Mouse (Mus musculus): Measurements from ENCODE around the gene Rpsa. TPM values are rescaled to one million over a fixed set of nuclear protein-coding genes. Genes with fewer than 3 reads are reported as not detected.

Gene Rpsa
- polyA plus RNA-seq, 2 experiments, result 2,128 to 2,717 TPM

DNA sequence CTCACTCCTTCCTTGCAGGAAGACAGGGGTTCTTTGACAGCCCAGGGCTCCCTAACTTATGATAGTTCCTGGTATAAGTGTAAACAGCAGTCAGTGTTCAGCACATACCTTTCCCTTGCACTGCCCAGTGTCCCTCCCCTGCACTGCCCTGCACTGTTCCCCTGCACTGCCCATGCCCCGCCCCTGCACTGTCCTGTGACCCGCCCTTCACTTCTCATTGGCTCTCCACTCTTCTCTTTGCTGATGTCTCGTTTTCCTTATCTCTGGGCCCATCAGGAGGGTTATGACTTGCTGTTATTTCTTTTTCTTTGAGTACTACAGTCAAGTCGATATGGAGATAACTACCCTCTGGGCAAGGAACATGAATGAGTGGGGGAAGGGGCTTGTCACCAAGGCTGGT, 30.6 kb downstream of the Rpsa start:
- Histone ChIP-seq H3K9ac (ENCODE audit: low read depth, low read length, severe bottlenecking) (no peak overlapping the region), H3K27me3 (ENCODE audit: control insufficient read depth, insufficient read depth, low read length) (no peaks in the 10 kb centered on the region), H3K9me3 (ENCODE audit: control insufficient read depth, low read length) (no peaks in the 10 kb centered on the region), H3K36me3 (ENCODE audit: control insufficient read depth, insufficient read depth, low read length) (no peaks in the 10 kb centered on the region), H3K4me3 (replicated peaks; ENCODE audit: low read length) (no peak overlapping the region), H3K27ac (replicated peaks; ENCODE audit: low read depth, low read length) (no peak overlapping the region), H3K4me1 (ENCODE audit: control insufficient read depth, insufficient read depth, low read length) (no peaks in the 10 kb centered on the region), H3K4me2 (replicated peaks; ENCODE audit: low read depth, low read length, severe bottlenecking) (no peak overlapping the region)
- ATAC-seq (ENCODE audit: low FRiP score, low read depth) (no peak), DNase-seq (ENCODE audit: low spot score) (no peak)
- TF ChIP-seq POLR2A (IDR thresholded peaks at IDR 0.05; ENCODE audit: borderline replicate concordance, extremely low read depth, insufficient read depth, insufficient read length), result no peak
- 46% methylated on average over 4 of the region's 4 CpGs for WGBS

GRCm38 (mm10) chr9:120163862-120164261, 36.4 kb downstream of the Rpsa start:
- H3K27me3 ChIP-seq (ENCODE audit: control insufficient read depth, insufficient read depth, low read length), result no peaks in the 10 kb centered on the region
- no peak for TF ChIP-seq POLR2A (IDR thresholded peaks at IDR 0.05; ENCODE audit: borderline replicate concordance, extremely low read depth, insufficient read depth, insufficient read length)
- H3K4me3 ChIP-seq (replicated peaks; ENCODE audit: low read length), result no peak overlapping the region
- H3K36me3 ChIP-seq (ENCODE audit: control insufficient read depth, insufficient read depth, low read length), result no peaks in the 10 kb centered on the region
- WGBS, result 92% methylated on average over 16 of the region's 16 CpGs
- no peak for DNase-seq (ENCODE audit: low spot score)
- no peak overlapping the region for H3K4me2 ChIP-seq (replicated peaks; ENCODE audit: low read depth, low read length, severe bottlenecking)
- no peak overlapping the region for H3K9ac ChIP-seq (ENCODE audit: low read depth, low read length, severe bottlenecking)
- ATAC-seq (ENCODE audit: low FRiP score, low read depth), result no peak
- no peaks in the 10 kb centered on the region for H3K4me1 ChIP-seq (ENCODE audit: control insufficient read depth, insufficient read depth, low read length)
- H3K27ac ChIP-seq (replicated peaks; ENCODE audit: low read depth, low read length), result no peak overlapping the region
- H3K9me3 ChIP-seq (ENCODE audit: control insufficient read depth, low read length), result no peaks in the 10 kb centered on the region

DNA sequence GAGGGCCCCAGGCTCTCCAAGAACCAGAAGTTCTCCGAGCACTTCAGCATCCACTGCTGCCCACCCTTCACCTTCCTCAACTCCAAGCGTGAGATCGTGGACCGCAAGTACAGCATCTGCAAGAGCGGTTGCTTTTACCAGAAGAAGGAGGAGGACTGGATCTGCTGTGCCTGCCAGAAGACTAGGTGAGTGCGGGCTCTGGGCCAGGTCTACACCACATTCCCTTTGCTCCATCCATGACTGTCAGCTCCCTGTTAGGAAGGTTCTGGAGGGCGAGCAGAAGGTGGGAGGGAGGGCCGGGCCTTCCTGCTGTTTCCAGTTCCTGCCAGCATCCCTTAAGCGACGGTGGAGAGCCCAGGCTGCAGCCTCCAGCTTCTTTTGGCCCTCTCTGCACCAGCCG, 40.3 kb downstream of the Rpsa start:
- Histone ChIP-seq H3K4me3 (replicated peaks; ENCODE audit: low read length) (no peak overlapping the region), H3K27me3 (ENCODE audit: control insufficient read depth, insufficient read depth, low read length) (no peaks in the 10 kb centered on the region), H3K36me3 (ENCODE audit: control insufficient read depth, insufficient read depth, low read length) (no peaks in the 10 kb centered on the region), H3K9me3 (ENCODE audit: control insufficient read depth, low read length) (no peaks in the 10 kb centered on the region), H3K27ac (replicated peaks; ENCODE audit: low read depth, low read length) (no peak overlapping the region), H3K4me1 (ENCODE audit: control insufficient read depth, insufficient read depth, low read length) (no peaks in the 10 kb centered on the region), H3K4me2 (replicated peaks; ENCODE audit: low read depth, low read length, severe bottlenecking) (no peak overlapping the region), H3K9ac (ENCODE audit: low read depth, low read length, severe bottlenecking) (no peak overlapping the region)
- no peak for TF ChIP-seq POLR2A (IDR thresholded peaks at IDR 0.05; ENCODE audit: borderline replicate concordance, extremely low read depth, insufficient read depth, insufficient read length)
- 65% methylated on average over 10 of the region's 11 CpGs for WGBS
- DNase-seq (ENCODE audit: low spot score) (no peak), ATAC-seq (ENCODE audit: low FRiP score, low read depth) (no peak)

GRCm38 (mm10) chr9:120171295-120171694, 43.8 kb downstream of the Rpsa start:
- no peak overlapping the region for H3K4me2 ChIP-seq (replicated peaks; ENCODE audit: low read depth, low read length, severe bottlenecking)
- no peaks in the 10 kb centered on the region for H3K9me3 ChIP-seq (ENCODE audit: control insufficient read depth, low read length)
- H3K9ac ChIP-seq (ENCODE audit: low read depth, low read length, severe bottlenecking), result no peak overlapping the region
- no peaks in the 10 kb centered on the region for H3K4me1 ChIP-seq (ENCODE audit: control insufficient read depth, insufficient read depth, low read length)
- 43% methylated on average over 5 of the region's 5 CpGs for WGBS
- no peak overlapping the region for H3K27ac ChIP-seq (replicated peaks; ENCODE audit: low read depth, low read length)
- H3K27me3 ChIP-seq (ENCODE audit: control insufficient read depth, insufficient read depth, low read length), result no peaks in the 10 kb centered on the region
- no peak for TF ChIP-seq POLR2A (IDR thresholded peaks at IDR 0.05; ENCODE audit: borderline replicate concordance, extremely low read depth, insufficient read depth, insufficient read length)
- ATAC-seq (ENCODE audit: low FRiP score, low read depth) (no peak), DNase-seq (ENCODE audit: low spot score) (peak; percentile 20)
- H3K4me3 ChIP-seq (replicated peaks; ENCODE audit: low read length), result no peak overlapping the region
- no peaks in the 10 kb centered on the region for H3K36me3 ChIP-seq (ENCODE audit: control insufficient read depth, insufficient read depth, low read length)

GRCm38 (mm10) chr9:120174436-120175137, 47.1 kb downstream of the Rpsa start:
- DNase-seq (ENCODE audit: low spot score), result no peak
- H3K4me2 ChIP-seq (replicated peaks; ENCODE audit: low read depth, low read length, severe bottlenecking), result no peak overlapping the region
- no peak for TF ChIP-seq POLR2A (IDR thresholded peaks at IDR 0.05; ENCODE audit: borderline replicate concordance, extremely low read depth, insufficient read depth, insufficient read length)
- no peaks in the 10 kb centered on the region for H3K27me3 ChIP-seq (ENCODE audit: control insufficient read depth, insufficient read depth, low read length)
- H3K27ac ChIP-seq (replicated peaks; ENCODE audit: low read depth, low read length), result no peak overlapping the region
- no peaks in the 10 kb centered on the region for H3K9me3 ChIP-seq (ENCODE audit: control insufficient read depth, low read length)
- no peak overlapping the region for H3K9ac ChIP-seq (ENCODE audit: low read depth, low read length, severe bottlenecking)
- no peak overlapping the region for H3K4me3 ChIP-seq (replicated peaks; ENCODE audit: low read length)
- no peaks in the 10 kb centered on the region for H3K36me3 ChIP-seq (ENCODE audit: control insufficient read depth, insufficient read depth, low read length)
- no peak for ATAC-seq (ENCODE audit: low FRiP score, low read depth)
- 85% methylated on average over 18 of the region's 18 CpGs for WGBS
- no peaks in the 10 kb centered on the region for H3K4me1 ChIP-seq (ENCODE audit: control insufficient read depth, insufficient read depth, low read length)

All from limb, embryonic 14.5 days (tissue).